Mouse (Mus musculus) adrenal gland, adult 2 months (tissue): ENCODE results near the gene Zbtb7a. TPM values are rescaled to one million over a fixed set of nuclear protein-coding genes. Genes with fewer than 3 reads are reported as not detected.

ENCODE experiments used
- DNase-seq: peaks from one replicate; pipeline ENCODE4 v3.0.0; 2021
- long read RNA-seq: library from polyadenylated mRNA; stranded (forward); transcript quantifications from one replicate; pipeline ENCODE4 v2.0.0, GENCODE M21; 2021
- polyA plus RNA-seq: library from polyadenylated mRNA; depleted of rRNA; stranded (reverse); fragments of >200 nt; gene quantifications from 2 replicates; pipeline ENCODE4 v1.2.3, GENCODE M21; 2012; rRNA removed
- total RNA-seq, 2 experiments: library from RNA; stranded (reverse); gene quantifications; 2 replicates each; pipeline ENCODE4 v1.2.3; 2021

Gene Zbtb7a
- total RNA-seq (10 to 100 TPM; 62.9 to 80.9 TPM), polyA plus RNA-seq (150 and 158 TPM in 2 replicates)
- long read RNA-seq, full-length matches to known transcripts = 7 of 32 reads
- long read RNA-seq, partial matches to known transcripts = 1 of 32 reads
- long read RNA-seq, other reads (novel, unspliced or antisense) = 24 of 32 reads

GRCm38 (mm10) chr10:81134966-81135681 lies at the start of gene Zbtb7a:
TSS of gene Zbtb7a (plus strand) at chr10:81135220.
- peak; percentile 62 for DNase-seq

- DNase-seq = no peak
Measured at GRCm38 (mm10) chr10:81087021-81087420, 48.0 kb upstream of the Zbtb7a start.

GRCm38 (mm10) chr10:81089216-81089615 lies 45.8 kb upstream of the Zbtb7a start:
- DNase-seq = no peak

GRCm38 (mm10) chr10:81090621-81091020 lies 44.4 kb upstream of the Zbtb7a start:
- DNase-seq = no peak

GRCm38 (mm10) chr10:81092465-81093250 lies 42.4 kb upstream of the Zbtb7a start:
- peak; percentile 83 for DNase-seq

GRCm38 (mm10) chr10:81094931-81095678 lies 39.9 kb upstream of the Zbtb7a start:
- DNase-seq = no peak

GRCm38 (mm10) chr10:81105565-81106112 lies 29.4 kb upstream of the Zbtb7a start, which contains the start of gene Map2k2:
TSS of gene Map2k2 (plus strand) at chr10:81105915.
- DNase-seq = peak; percentile 98

GRCm38 (mm10) chr10:81106113-81106721 lies 28.8 kb upstream of the Zbtb7a start:
- DNase-seq = peak; percentile 92

GRCm38 (mm10) chr10:81112946-81113345 lies 22.1 kb upstream of the Zbtb7a start:
- peak; percentile 69 for DNase-seq

GRCm38 (mm10) chr10:81119625-81120024 lies 15.4 kb upstream of the Zbtb7a start:
- DNase-seq = no peak

GRCm38 (mm10) chr10:81120650-81121049 lies 14.4 kb upstream of the Zbtb7a start:
- DNase-seq = no peak

GRCm38 (mm10) chr10:81122889-81123288 lies 12.1 kb upstream of the Zbtb7a start:
- DNase-seq = no peak

GRCm38 (mm10) chr10:81123500-81123899 lies 11.5 kb upstream of the Zbtb7a start:
- DNase-seq = peak; percentile 73

- DNase-seq = peak; percentile 77
Measured at GRCm38 (mm10) chr10:81134181-81134587, 836 bp upstream of the Zbtb7a start.

- peak; percentile 87 for DNase-seq
Measured at GRCm38 (mm10) chr10:81135831-81136705, 1.0 kb downstream of the Zbtb7a start.

- peak; percentile 90 for DNase-seq
Measured at GRCm38 (mm10) chr10:81136706-81137231, 1.7 kb downstream of the Zbtb7a start.

GRCm38 (mm10) chr10:81137252-81138130 lies 2.5 kb downstream of the Zbtb7a start:
- peak; percentile 99 for DNase-seq

- no peak for DNase-seq
Measured at GRCm38 (mm10) chr10:81138131-81138782, 3.2 kb downstream of the Zbtb7a start.
